ENCODE assay signal across 20 mouse cellular contexts in genomic region chrX:53581407-53581806, GRCm38 (mm10). TPM values are rescaled to one million over a fixed set of nuclear protein-coding genes. Genes with fewer than 3 reads are reported as not detected.
DNase-seq lines count a peak whose midpoint lies in the region; ATAC-seq and TF ChIP-seq lines count a peak whose summit lies in the region.
"Not testable (repeated sequence)": the region's sequence is repeated elsewhere in the genome, so short reads cannot be mapped to it uniquely, and the experiment has no call there.
"Had no signal": no experiment of that assay in that cellular context is flagged by ENCODE, and none has a peak within 500 bp of the region (broad histone marks: within the 10 kb centered on the region; RNA-seq: fewer than 3 reads in every experiment).

No protein-coding gene starts in this region.

- not testable (repeated sequence) for H3K27me3 ChIP-seq in intestine, embryonic 16.5 days (replicated peaks; ENCODE audit: control insufficient read depth, insufficient read depth, low read length); kidney, adult 2 months (replicated peaks; ENCODE audit: control insufficient read depth, insufficient read depth, low read length); liver, adult 2 months (ENCODE audit: control insufficient read depth, insufficient read depth, low read length)

- H3K9me3 ChIP-seq in intestine, embryonic 16.5 days (ENCODE audit: control insufficient read depth, low read length) = not testable (repeated sequence)

- peak; percentile 27 for DNase-seq in kidney, adult 11 months
- peak; percentile 70 for DNase-seq in kidney, adult 2 months
- DNase-seq in kidney, adult 9 months = peak; percentile 64
- peak; percentile 2 to 47 for DNase-seq in kidney, postnatal 25 days
- peak; percentile 22 for DNase-seq in liver, adult 2 months (ENCODE audit: extremely low read depth, low read depth, low spot score)

- 65% methylated on average over 2 of the region's 4 CpGs for WGBS in intestine, embryonic 16.5 days
- WGBS in kidney, adult 2 months = 36% methylated on average over 2 of the region's 4 CpGs
- WGBS in liver, adult 2 months = 9% methylated on average over 2 of the region's 4 CpGs

- H3K4me2 ChIP-seq in intestine, embryonic 16.5 days (ENCODE audit: low read depth, low read length) = not testable (repeated sequence)

- H3K4me1 ChIP-seq in intestine, embryonic 16.5 days (ENCODE audit: control insufficient read depth, insufficient read depth, low read length); kidney, adult 2 months (ENCODE audit: control insufficient read depth, insufficient read depth, low read length); liver, adult 2 months (ENCODE audit: control insufficient read depth, insufficient read depth, low read length): not testable (repeated sequence)

- not testable (repeated sequence) for H3K27ac ChIP-seq in intestine, embryonic 16.5 days (ENCODE audit: low read length); kidney, adult 2 months (ENCODE audit: insufficient read depth, low read depth, low read length); liver, adult 2 months (replicated peaks; ENCODE audit: insufficient read depth, low read depth, low read length)

- not testable (repeated sequence) for H3K36me3 ChIP-seq in intestine, embryonic 16.5 days (ENCODE audit: control insufficient read depth, insufficient read depth, low read length); kidney, adult 2 months (ENCODE audit: control insufficient read depth, insufficient read depth, low read length); liver, adult 2 months (ENCODE audit: control insufficient read depth, insufficient read depth, low read length)

- H3K4me3 ChIP-seq in intestine, embryonic 16.5 days (ENCODE audit: low read length); kidney, adult 2 months (ENCODE audit: insufficient read depth, low read depth, low read length); liver, adult 2 months (ENCODE audit: insufficient read depth, low read depth, low read length): not testable (repeated sequence)

- H3K9ac ChIP-seq in intestine, embryonic 16.5 days (ENCODE audit: low read depth, low read length); liver, adult 2 months (ENCODE audit: low read depth, low read length): not testable (repeated sequence)

- not testable (repeated sequence) for TF ChIP-seq POLR2A in kidney, adult 2 months (IDR thresholded peaks at IDR 0.05; ENCODE audit: low read depth, low read length); liver, adult 2 months (IDR thresholded peaks at IDR 0.05; ENCODE audit: extremely low read depth, insufficient read depth, low read length)

- not testable (repeated sequence) for H3K79me2 ChIP-seq in liver, adult 2 months (ENCODE audit: control insufficient read depth, insufficient read depth, low read length)

- TF ChIP-seq CTCF in kidney, adult 2 months (conservative IDR thresholded peaks at IDR 0.05; ENCODE audit: insufficient read depth, insufficient read length, low read depth, low read length); liver, adult 2 months (IDR thresholded peaks at IDR 0.05; ENCODE audit: low read depth, low read length): not testable (repeated sequence)

- ATAC-seq in intestine, embryonic 16.5 days = peak; percentile 44; the same call in 1 of the 2 replicates

RNA-seq across cellular contexts. Expression of gene Rtl8c, which starts 26.4 kb away (rescaled TPM):
- polyA plus RNA-seq in intestine, embryonic 16.5 days (2015; fragmentation: Nextera tagmentation; extraction: Ambion mirVana) = 26.2 and 30.7 TPM in 2 replicates
- polyA plus RNA-seq in kidney, adult 2 months (2012; rRNA removed) = 20.1 and 24.0 TPM in 2 replicates
- not detected in 2 replicates for total RNA-seq in liver, adult 2 months (2014; rRNA removed)
- 1.5 and 2.2 TPM in 2 replicates for polyA plus RNA-seq in liver, adult 2 months (2012; rRNA removed)
- total RNA-seq: G1E had no signal
- polyA plus RNA-seq: G1E had no signal

RNA-seq across cellular contexts. Expression of gene Gm14597, which starts 27.4 kb away (rescaled TPM):
- not detected in 2 replicates for polyA plus RNA-seq in intestine, embryonic 16.5 days (2015; fragmentation: Nextera tagmentation; extraction: Ambion mirVana)
- not detected in 2 replicates for polyA plus RNA-seq in kidney, adult 2 months (2012; rRNA removed)
- not detected in 2 replicates for total RNA-seq in liver, adult 2 months (2014; rRNA removed)
- polyA plus RNA-seq in liver, adult 2 months (2012; rRNA removed) = not detected in 2 replicates
- total RNA-seq: adrenal gland, postnatal 14 days; adrenal gland, postnatal 36 days; CH12.LX had no signal
- polyA plus RNA-seq: activated CD4-positive, CD25-positive, alpha-beta regulatory T cell, adult 4 months; CD4-positive, CD25-positive, alpha-beta regulatory T cell, adult 4 months; cerebellum, adult 2 months; embryonic facial prominence, embryonic 10.5 days; embryonic facial prominence, embryonic 12.5 days; embryonic facial prominence, embryonic 14.5 days; forebrain, embryonic 11.5 days; forebrain, embryonic 13.5 days; forebrain, embryonic 15.5 days; G1E; Patski had no signal
